Mouse (Mus musculus) limb, embryonic 14.5 days (tissue): ENCODE measurements around the gene Blm. TPM values are rescaled to one million over a fixed set of nuclear protein-coding genes. Genes with fewer than 3 reads are reported as not detected.

Experiments
- ATAC-seq: fragments of 200-750 bp; cut with Nextera tagmentation; 2 replicates; pipeline ENCODE4 v1.8.0; 2017; ENCODE audit warnings: low read depth, moderate number of reproducible peaks, moderate TSS enrichment; ENCODE audit not compliant: low FRiP score
- DNase-seq: peaks from one replicate; pipeline ENCODE4 v3.0.0-alpha.2; 2015; ENCODE audit warnings: low spot score
- H3K27ac ChIP-seq: fragments of 300-500 bp; sonication (generic); replicated peaks from 2 replicates; pipeline ENCODE4 v1.5.1; 2014; ENCODE audit warnings: low read depth, mild to moderate bottlenecking, low read length, moderate library complexity, mixed read lengths
- H3K27me3 ChIP-seq: fragments of 300-500 bp; sonication (generic); 2 replicates; pipeline ENCODE4 v1.6.1; 2014; ENCODE audit warnings: low read length, mixed read lengths; ENCODE audit not compliant: control insufficient read depth, insufficient read depth
- H3K36me3 ChIP-seq: fragments of 300-500 bp; sonication (generic); 2 replicates; pipeline ENCODE4 v1.6.1; 2014; ENCODE audit warnings: mild to moderate bottlenecking, low read length, moderate library complexity, mixed read lengths; ENCODE audit not compliant: control insufficient read depth, insufficient read depth
- H3K4me1 ChIP-seq: fragments of 300-500 bp; sonication (generic); 2 replicates; pipeline ENCODE4 v1.6.1; 2014; ENCODE audit warnings: antibody characterized with exemption, low read length, mixed read lengths; ENCODE audit not compliant: control insufficient read depth, insufficient read depth
- H3K4me2 ChIP-seq: fragments of 300-500 bp; sonication (generic); replicated peaks from 2 replicates; pipeline ENCODE4 v1.6.1; 2014; ENCODE audit warnings: low read depth, mild to moderate bottlenecking, low read length, moderate library complexity; ENCODE audit not compliant: severe bottlenecking
- H3K4me3 ChIP-seq: fragments of 300-500 bp; sonication (generic); replicated peaks from 2 replicates; pipeline ENCODE4 v1.5.1; 2014; ENCODE audit warnings: low read length
- H3K9ac ChIP-seq: fragments of 300-500 bp; sonication (generic); 2 replicates; pipeline ENCODE4 v1.6.1; 2014; ENCODE audit warnings: mild to moderate bottlenecking, low read depth, low read length, moderate library complexity; ENCODE audit not compliant: severe bottlenecking
- H3K9me3 ChIP-seq: fragments of 300-500 bp; sonication (generic); 2 replicates; pipeline ENCODE4 v1.6.1; 2016; ENCODE audit warnings: low read length; ENCODE audit not compliant: control insufficient read depth
- POLR2A ChIP-seq: fragments of 200-500 bp; IDR thresholded peaks from 2 replicates; pipeline ENCODE4 v1.8.0; 2012; ENCODE audit warnings: inconsistent platforms, mild to moderate bottlenecking, moderate library complexity, borderline replicate concordance; ENCODE audit not compliant: insufficient read depth, insufficient read length; ENCODE audit errors: extremely low read depth
- WGBS: fragments of 180-500 bp; shearing (Covaris S2); extraction: QIAGEN DNeasy Blood & Tissue Kit; methylation state at CpG from one replicate; pipeline ENCODE4 v1.1.7; 2014; 5-methylcytosine and 5-hydroxymethylcytosine counted together
- polyA plus RNA-seq, 2 experiments: library from polyadenylated mRNA; depleted of rRNA in 1 of 2; stranded (reverse) in 1 of 2; unstranded in 1 of 2; fragments of >200 nt; fragmentation: Nextera tagmentation in 1 of 2; extraction: Ambion mirVana in 1 of 2; gene quantifications; 2 replicates each; pipeline versions ENCODE4 v1.2.1 to v1.2.3; 2012 to 2014

Gene Blm
- polyA plus RNA-seq, 2 experiments = 16.2 to 17.8 TPM

- Histone ChIP-seq H3K9ac (no peak overlapping the region), H3K4me1 (peaks cover 2% of the 10 kb centered on the region; the same call in 1 of the 2 replicates), H3K27me3 (no peaks in the 10 kb centered on the region), H3K4me3 (no peak overlapping the region), H3K27ac (no peak overlapping the region), H3K4me2 (no peak overlapping the region), H3K9me3 (no peaks in the 10 kb centered on the region), H3K36me3 (peaks cover 12% of the 10 kb centered on the region)
- ATAC-seq = no peak
- TF ChIP-seq POLR2A = no peak
- WGBS = 85% methylated on average over 3 of the region's 3 CpGs
- DNase-seq = no peak
Observed at GRCm38 (mm10) chr7:80451550-80452232, 83.2 kb downstream of the Blm start.

GRCm38 (mm10) chr7:80450354-80450753 is 84.6 kb downstream of the Blm start:
- Histone ChIP-seq H3K36me3 (peaks cover 12% of the 10 kb centered on the region), H3K4me1 (0 out of 2 replicates have a peak, but pooled peaks cover 2% of the 10 kb centered on the region), H3K9me3 (no peaks in the 10 kb centered on the region), H3K27me3 (no peaks in the 10 kb centered on the region), H3K4me3 (no peak overlapping the region), H3K9ac (no peak overlapping the region), H3K27ac (no peak overlapping the region), H3K4me2 (no peak overlapping the region)
- WGBS = 72% methylated on average over 4 of the region's 4 CpGs
- DNase-seq (no peak), ATAC-seq (no peak)
- no peak for TF ChIP-seq POLR2A

GRCm38 (mm10) chr7:80449620-80450091 is 85.3 kb downstream of the Blm start:
- no peak for DNase-seq
- no peak overlapping the region for H3K4me2 ChIP-seq
- H3K27me3 ChIP-seq = no peaks in the 10 kb centered on the region
- ATAC-seq = no peak
- H3K9me3 ChIP-seq = no peaks in the 10 kb centered on the region
- no peak for TF ChIP-seq POLR2A
- no peak overlapping the region for H3K9ac ChIP-seq
- H3K27ac ChIP-seq = no peak overlapping the region
- WGBS = 81% methylated on average over 6 of the region's 6 CpGs
- H3K36me3 ChIP-seq = peaks cover 9% of the 10 kb centered on the region
- H3K4me1 ChIP-seq = 0 out of 2 replicates have a peak, but pooled peaks cover 2% of the 10 kb centered on the region
- no peak overlapping the region for H3K4me3 ChIP-seq

GRCm38 (mm10) chr7:80447336-80447735 is 87.6 kb downstream of the Blm start:
- WGBS = 93% methylated on average over 8 of the region's 8 CpGs
- Histone ChIP-seq H3K4me1 (peaks cover 17% of the 10 kb centered on the region), H3K9ac (no peak overlapping the region), H3K36me3 (no peaks in the 10 kb centered on the region), H3K4me3 (no peak overlapping the region), H3K27ac (no peak overlapping the region), H3K9me3 (no peaks in the 10 kb centered on the region), H3K4me2 (no peak overlapping the region), H3K27me3 (no peaks in the 10 kb centered on the region)
- TF ChIP-seq POLR2A = no peak
- ATAC-seq = no peak
- no peak for DNase-seq

GRCm38 (mm10) chr7:80446221-80446878 is 88.6 kb downstream of the Blm start:
- Histone ChIP-seq H3K4me3 (no peak overlapping the region), H3K36me3 (no peaks in the 10 kb centered on the region), H3K9ac (no peak overlapping the region), H3K27me3 (no peaks in the 10 kb centered on the region), H3K4me1 (peaks cover 23% of the 10 kb centered on the region), H3K4me2 (no peak overlapping the region), H3K9me3 (no peaks in the 10 kb centered on the region), H3K27ac (no peak overlapping the region)
- no peak for DNase-seq
- WGBS = 68% methylated on average over 7 of the region's 7 CpGs
- ATAC-seq = no peak
- no peak for TF ChIP-seq POLR2A
